Mouse (Mus musculus): ENCODE measurements at regions not wholly inside any gene's neighbourhood (a gene's known extent, or its start where the extent isn't known, plus 50 kb on each side); places are given as distances from the start of the nearest gene placed in this dataset.
"Not testable (repeated sequence)": the region's sequence is repeated elsewhere in the genome, so short reads cannot be mapped to it uniquely, and the experiment has no call there.

GRCm38 (mm10) chr10:119146342-119146741 is 93.5 kb downstream of the Cand1 start:
- intact Hi-C loops (cut with DNase I), result no loop called here
- no peak for DNase-seq

DNA sequence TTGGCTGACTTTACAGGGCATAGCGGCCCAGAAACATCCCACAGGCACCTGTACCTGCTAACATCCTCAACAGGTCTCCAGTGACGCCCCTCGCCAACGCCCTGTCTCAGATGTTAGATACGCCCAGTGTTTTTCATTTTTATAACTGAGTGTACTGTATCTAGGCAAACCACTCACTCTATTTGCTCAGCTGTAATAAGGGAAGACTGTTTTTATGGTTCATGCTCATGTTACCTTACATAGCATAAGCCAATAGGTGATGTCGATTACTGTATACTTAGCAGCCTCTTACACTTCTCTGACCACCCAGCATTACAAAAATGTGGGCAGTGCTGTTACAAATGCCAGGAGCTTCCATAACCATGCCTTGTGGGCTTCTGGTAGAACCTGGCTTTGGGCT is 97.0 kb downstream of the Cand1 start:
- no peak for DNase-seq
- intact Hi-C loops (cut with DNase I), result no loop called here

GRCm38 (mm10) chr10:119142307-119142706 is 97.5 kb downstream of the Cand1 start:
- no peak for DNase-seq
- intact Hi-C loops (cut with DNase I), result no loop called here

GRCm38 (mm10) chr10:119138237-119138636 is 101.6 kb downstream of the Cand1 start:
- intact Hi-C loops (cut with DNase I), result no loop called here
- no peak for DNase-seq

DNA sequence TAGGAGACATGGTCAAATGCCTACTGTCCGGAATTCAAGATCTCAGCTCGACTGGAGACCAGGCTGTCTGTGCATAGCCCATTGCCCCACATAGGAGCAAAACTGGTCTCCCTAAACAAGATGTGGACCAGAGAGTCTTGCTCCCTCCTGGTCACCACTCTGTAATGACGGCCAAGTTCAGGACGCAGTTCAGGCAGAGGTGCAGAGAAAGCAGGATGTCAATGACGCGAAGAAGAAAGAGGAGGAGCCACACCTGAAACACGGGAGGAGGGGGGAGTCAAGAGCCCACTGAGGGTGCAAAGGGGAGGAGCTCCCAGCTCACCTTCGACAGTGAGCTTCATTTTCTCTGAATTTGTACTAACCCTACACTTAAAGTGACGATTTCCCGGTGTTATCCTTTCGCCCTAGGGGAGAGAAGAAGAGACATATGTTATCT is 104.3 kb downstream of the Cand1 start:
- intact Hi-C loops (cut with DNase I), result no loop called here
- no peak for DNase-seq

DNA sequence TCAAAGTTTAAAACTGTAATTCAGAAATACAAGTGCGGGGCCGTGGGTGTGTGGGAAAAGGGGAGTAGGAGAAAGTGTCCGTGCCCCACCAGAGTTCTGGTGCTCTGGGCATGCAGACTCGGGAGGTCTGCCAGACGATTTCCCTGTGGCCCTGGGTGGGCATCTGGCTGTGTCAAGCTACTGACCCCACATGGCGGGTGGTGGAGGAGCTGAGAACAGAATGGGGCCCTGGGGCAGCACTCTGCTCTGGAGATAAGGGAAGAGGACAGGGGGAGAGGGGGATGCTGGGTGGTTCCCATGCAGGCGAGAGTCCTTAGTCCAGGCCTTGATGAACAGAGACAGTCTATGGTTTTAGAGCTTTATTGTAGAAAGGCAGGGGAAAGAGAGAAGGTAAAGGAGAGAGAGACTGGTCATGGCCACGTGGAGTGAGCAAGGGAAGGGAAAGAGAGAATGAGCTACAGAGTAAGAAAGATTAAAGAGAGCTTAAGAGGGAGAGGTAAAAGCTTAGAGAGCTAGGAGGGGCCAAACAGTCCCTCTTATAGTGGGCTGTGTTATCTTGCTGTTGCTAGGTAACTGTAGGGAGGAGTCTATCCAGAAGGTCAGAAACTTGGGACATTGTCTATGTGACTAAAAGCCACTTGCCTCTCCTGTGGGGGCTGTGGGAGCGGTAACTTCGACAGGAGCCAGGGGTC is 104.9 kb downstream of the Cand1 start:
- intact Hi-C loops (cut with DNase I), result no loop called here
- no peak for DNase-seq

DNA sequence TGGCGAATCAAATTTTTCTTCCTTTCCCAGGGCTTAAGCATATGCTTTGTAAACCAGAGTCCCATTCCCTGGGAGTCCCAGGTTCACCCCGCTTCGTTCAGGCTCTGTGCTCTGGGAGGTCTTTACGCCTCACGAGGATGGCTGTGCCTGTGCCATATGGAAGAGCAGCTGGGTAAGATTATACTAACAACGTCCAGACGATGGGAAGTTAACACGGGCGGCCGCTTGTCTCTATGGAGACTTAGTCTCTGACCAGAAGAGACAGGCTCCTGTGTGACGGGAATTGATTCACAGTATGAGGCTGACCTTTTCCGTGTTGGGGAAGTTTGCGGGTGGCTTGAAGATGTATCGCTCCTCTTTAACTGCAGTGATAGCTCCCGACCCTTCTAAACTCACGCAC is 107.9 kb downstream of the Cand1 start:
- intact Hi-C loops (cut with DNase I), result no loop called here
- DNase-seq, result no peak

- intact Hi-C loops (cut with DNase I), result no loop called here
- DNase-seq, result no peak
These were observed 109.2 kb downstream of the Cand1 start for GRCm38 (mm10) chr10:119130676-119131075.

GRCm38 (mm10) chr10:119128035-119128434 is 111.8 kb downstream of the Cand1 start:
- intact Hi-C loops (cut with DNase I), result no loop called here
- no peak for DNase-seq

DNA sequence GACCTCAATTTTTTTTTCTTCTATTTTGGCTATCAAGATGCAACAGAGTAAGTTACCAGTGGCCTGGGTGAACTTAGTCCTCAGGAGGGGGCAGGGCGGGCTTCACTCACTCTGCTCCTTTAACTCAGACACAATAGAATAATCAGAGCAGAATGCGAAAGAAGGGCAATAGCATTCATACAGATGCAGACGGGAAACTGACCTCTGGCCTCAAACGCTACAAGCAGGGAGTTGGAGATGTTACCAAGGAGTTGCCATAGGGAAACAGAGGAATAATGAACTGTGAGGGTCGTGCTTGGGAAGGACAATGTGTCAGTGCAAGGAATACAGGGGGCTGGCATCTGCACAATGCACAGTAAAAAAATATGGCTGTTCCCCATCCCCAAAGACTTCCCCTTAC is 116.3 kb downstream of the Cand1 start:
- no peak for DNase-seq
- intact Hi-C loops (cut with DNase I), result no loop called here

- no peak for DNase-seq
- intact Hi-C loops (cut with DNase I), result no loop called here
These were observed 117.5 kb downstream of the Cand1 start for GRCm38 (mm10) chr10:119122347-119122746.

GRCm38 (mm10) chr10:119121575-119121974 is 118.3 kb downstream of the Cand1 start:
- no peak for DNase-seq
- intact Hi-C loops (cut with DNase I), result no loop called here

DNA sequence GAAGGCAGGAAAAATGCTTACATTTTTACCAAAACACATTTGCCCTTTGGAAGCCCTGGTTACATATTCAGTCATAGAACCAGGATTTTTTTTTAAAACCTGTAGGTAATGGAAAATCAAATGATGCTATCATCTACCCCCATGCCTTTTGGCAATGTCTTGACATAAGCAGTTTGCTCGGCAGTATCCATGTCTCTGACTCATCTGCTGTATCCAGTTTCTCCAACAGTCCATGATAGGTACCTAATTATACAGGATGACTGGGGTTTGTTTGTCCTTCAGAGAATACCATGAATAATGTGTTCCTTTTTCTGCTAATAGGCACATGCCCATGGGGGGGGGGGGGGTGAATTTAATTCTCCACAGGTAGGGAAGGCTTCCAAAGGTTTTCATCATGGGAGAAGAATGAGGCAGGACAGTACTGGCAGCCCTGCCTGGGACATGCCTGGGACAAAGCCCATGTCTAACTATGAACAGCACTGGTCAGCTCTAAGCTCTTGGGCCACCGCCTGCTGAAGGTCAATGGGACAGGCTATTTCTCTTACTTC is 122.9 kb downstream of the Cand1 start:
- intact Hi-C loops (cut with DNase I), result no loop called here
- no peak for DNase-seq

GRCm38 (mm10) chr10:119115200-119115599 is 124.7 kb downstream of the Cand1 start:
- DNase-seq; intact Hi-C loops (cut with DNase I): not testable (repeated sequence)

DNA sequence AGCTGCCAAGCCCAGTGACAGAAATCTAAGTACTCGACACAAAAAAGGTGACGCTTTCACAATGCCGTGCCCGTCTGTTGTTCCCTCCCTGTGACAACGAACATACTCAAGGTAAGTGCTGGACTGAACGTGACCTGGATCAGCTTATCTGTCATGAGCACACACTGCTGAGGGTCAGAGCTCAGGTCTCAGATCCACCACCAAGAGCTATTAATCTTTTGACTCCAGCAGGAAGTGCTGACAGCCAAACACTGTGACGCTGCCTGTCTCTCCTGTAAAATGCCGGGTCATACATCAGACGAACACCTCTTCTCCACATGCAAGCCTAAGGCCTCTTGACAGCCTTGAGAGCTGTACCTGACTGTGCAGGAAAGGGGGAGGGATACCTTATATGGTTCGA is 125.2 kb downstream of the Cand1 start:
- no peak for DNase-seq
- intact Hi-C loops (cut with DNase I), result no loop called here

GRCm38 (mm10) chr10:119111886-119112285 is 128.0 kb downstream of the Cand1 start:
- DNase-seq, result no peak
- intact Hi-C loops (cut with DNase I), result no loop called here

- DNase-seq, result no peak
- intact Hi-C loops (cut with DNase I), result no loop called here
These were observed 128.4 kb downstream of the Cand1 start for GRCm38 (mm10) chr10:119111409-119111808.

- intact Hi-C loops (cut with DNase I), result no loop called here
- no peak for DNase-seq
These were observed 129.2 kb downstream of the Cand1 start for GRCm38 (mm10) chr10:119110614-119111013.

- intact Hi-C loops (cut with DNase I), result no loop called here
- DNase-seq, result no peak
These were observed 130.6 kb downstream of the Cand1 start for GRCm38 (mm10) chr10:119109207-119109606.

DNA sequence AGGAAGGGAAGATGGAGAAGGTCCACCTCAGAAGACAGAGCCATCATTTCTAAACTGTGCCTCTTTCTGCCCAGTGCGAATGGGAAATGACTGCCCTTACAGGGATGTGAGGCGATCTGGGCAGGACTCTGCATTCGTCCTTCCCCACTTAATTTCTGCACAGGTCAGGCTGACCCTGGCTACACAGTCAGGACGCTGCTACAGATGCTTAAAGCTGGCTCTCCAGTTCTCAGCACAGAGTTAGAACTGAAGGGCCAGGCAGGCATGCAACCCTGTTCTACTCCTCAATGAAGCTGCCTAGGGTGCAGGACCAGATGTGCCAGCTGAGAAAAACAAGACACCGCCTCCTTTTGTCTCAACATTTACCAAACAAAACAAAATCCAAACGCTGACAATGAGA is 132.1 kb downstream of the Cand1 start:
- intact Hi-C loops (cut with DNase I), result no loop called here
- no peak for DNase-seq

GRCm38 (mm10) chr10:119106105-119106504 is 133.8 kb downstream of the Cand1 start:
- intact Hi-C loops (cut with DNase I), result no loop called here
- no peak for DNase-seq

- no peak for DNase-seq
These were observed 134.5 kb downstream of the Cand1 start for GRCm38 (mm10) chr10:119105279-119105881.

More at GRCm38 (mm10) chr10:119105279-119105881, 134.5 kb downstream of the Cand1 start:
- intact Hi-C loops (cut with DNase I), result no loop called here
